Mouse (Mus musculus): ENCODE results near the gene Wdr37. TPM values are rescaled to one million over a fixed set of nuclear protein-coding genes. Genes with fewer than 3 reads are reported as not detected.
"Not testable (repeated sequence)": the region's sequence is repeated elsewhere in the genome, so short reads cannot be mapped to it uniquely, and the experiment has no call there.

Gene Wdr37
- polyA plus RNA-seq, 1 experiment: not detected

- TF ChIP-seq CTCF (IDR thresholded peaks at IDR 0.05; ENCODE audit: insufficient read depth, low read depth, low read length) (no peak), POLR2A (IDR thresholded peaks at IDR 0.05; ENCODE audit: insufficient read depth, low read depth, low read length) (no peak)
- no peaks in the 10 kb centered on the region for H3K4me1 ChIP-seq (ENCODE audit: control insufficient read depth, insufficient read depth, low read length)
- H3K4me3 ChIP-seq (ENCODE audit: insufficient read depth, low read depth, low read length): no peak overlapping the region
- no peak overlapping the region for H3K27ac ChIP-seq (ENCODE audit: insufficient read depth, low read depth, low read length)
- WGBS: 67% methylated on average over 1 of the region's 1 CpGs
Measured at GRCm38 (mm10) chr13:8849311-8849710, 22.4 kb downstream of the Wdr37 start.

DNA sequence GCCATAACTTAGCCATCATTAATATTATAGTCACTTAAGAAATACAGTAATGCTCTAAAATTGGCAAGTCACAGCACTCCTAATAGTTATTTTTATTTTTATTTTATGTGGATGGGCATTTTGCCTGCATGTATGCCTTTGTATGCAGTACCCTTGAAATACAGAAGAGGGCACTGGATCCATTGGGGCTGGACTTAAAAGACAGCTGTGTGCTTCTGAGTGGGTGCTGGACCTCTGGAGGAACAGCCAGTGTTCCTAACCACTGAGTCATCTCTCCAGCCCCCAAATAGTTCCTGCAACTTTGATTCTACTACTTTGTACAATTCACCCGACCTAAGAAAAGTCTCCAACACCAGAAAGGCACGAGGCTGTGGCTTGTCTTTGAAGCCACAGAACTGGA lies 24.0 kb downstream of the Wdr37 start:
- Histone ChIP-seq H3K27ac (ENCODE audit: insufficient read depth, low read depth, low read length) (no peak overlapping the region), H3K4me3 (ENCODE audit: insufficient read depth, low read depth, low read length) (no peak overlapping the region), H3K4me1 (ENCODE audit: control insufficient read depth, insufficient read depth, low read length) (no peaks in the 10 kb centered on the region)
- no peak for TF ChIP-seq CTCF (IDR thresholded peaks at IDR 0.05; ENCODE audit: insufficient read depth, low read depth, low read length)
- TF ChIP-seq POLR2A (IDR thresholded peaks at IDR 0.05; ENCODE audit: insufficient read depth, low read depth, low read length): no peak
- 22% methylated on average over 2 of the region's 2 CpGs for WGBS

GRCm38 (mm10) chr13:8842273-8842672 lies 29.4 kb downstream of the Wdr37 start:
- Histone ChIP-seq H3K27ac (ENCODE audit: insufficient read depth, low read depth, low read length) (no peak overlapping the region), H3K4me1 (ENCODE audit: control insufficient read depth, insufficient read depth, low read length) (no peaks in the 10 kb centered on the region), H3K4me3 (ENCODE audit: insufficient read depth, low read depth, low read length) (no peak overlapping the region)
- 95% methylated on average over 3 of the region's 3 CpGs for WGBS
- TF ChIP-seq POLR2A (IDR thresholded peaks at IDR 0.05; ENCODE audit: insufficient read depth, low read depth, low read length): no peak
- no peak for TF ChIP-seq CTCF (IDR thresholded peaks at IDR 0.05; ENCODE audit: insufficient read depth, low read depth, low read length)

DNA sequence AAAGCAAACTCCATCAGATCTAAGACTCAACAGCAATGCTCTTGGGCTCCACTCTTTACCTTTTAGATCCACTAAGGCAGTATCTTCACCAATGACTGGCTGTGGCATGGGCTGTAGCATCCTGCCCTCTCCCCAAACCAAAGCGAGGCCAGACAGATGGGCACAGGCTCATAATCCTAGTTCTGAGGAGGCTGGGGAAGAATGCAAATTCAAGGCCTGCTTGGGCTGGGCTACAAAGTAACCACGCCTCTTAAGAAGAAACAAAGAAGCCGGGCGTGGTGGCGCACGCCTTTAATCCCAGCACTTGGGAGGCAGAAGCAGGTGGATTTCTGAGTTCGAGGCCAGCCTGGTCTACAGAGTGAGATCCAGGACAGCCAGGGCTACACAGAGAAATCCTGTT lies 29.9 kb downstream of the Wdr37 start:
- H3K4me3 ChIP-seq (ENCODE audit: insufficient read depth, low read depth, low read length); H3K27ac ChIP-seq (ENCODE audit: insufficient read depth, low read depth, low read length); H3K4me1 ChIP-seq (ENCODE audit: control insufficient read depth, insufficient read depth, low read length): not testable (repeated sequence)
- 95% methylated on average over 7 of the region's 7 CpGs for WGBS

DNA sequence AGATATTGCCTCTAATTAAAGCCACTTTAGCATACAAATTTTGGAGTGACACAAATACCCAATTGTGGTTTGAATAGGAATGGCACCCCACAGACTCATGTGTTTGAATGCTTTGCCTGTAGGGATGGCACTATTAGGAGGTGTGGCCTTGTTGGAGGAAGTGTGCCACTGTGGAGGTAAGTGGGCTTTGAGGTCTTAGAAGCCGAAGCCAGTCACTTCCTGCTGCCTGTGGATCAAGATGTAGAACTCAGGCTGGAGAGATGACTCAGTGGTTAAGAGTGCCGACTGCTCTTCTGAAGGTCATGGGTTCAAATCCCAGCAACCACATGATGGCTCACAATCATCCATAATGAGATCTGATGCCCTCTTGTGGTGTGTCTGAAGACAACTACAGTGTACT lies 30.8 kb downstream of the Wdr37 start:
- Histone ChIP-seq H3K27ac (ENCODE audit: insufficient read depth, low read depth, low read length) (no peak overlapping the region), H3K4me1 (ENCODE audit: control insufficient read depth, insufficient read depth, low read length) (no peaks in the 10 kb centered on the region), H3K4me3 (ENCODE audit: insufficient read depth, low read depth, low read length) (no peak overlapping the region)
- 84% methylated on average over 2 of the region's 2 CpGs for WGBS
- TF ChIP-seq CTCF (IDR thresholded peaks at IDR 0.05; ENCODE audit: insufficient read depth, low read depth, low read length) (no peak), POLR2A (IDR thresholded peaks at IDR 0.05; ENCODE audit: insufficient read depth, low read depth, low read length) (no peak)

- WGBS: 77% methylated on average over 6 of the region's 6 CpGs
- TF ChIP-seq CTCF (IDR thresholded peaks at IDR 0.05; ENCODE audit: insufficient read depth, low read depth, low read length) (no peak), POLR2A (IDR thresholded peaks at IDR 0.05; ENCODE audit: insufficient read depth, low read depth, low read length) (no peak)
Measured at GRCm38 (mm10) chr13:8839937-8840336, 31.8 kb downstream of the Wdr37 start.

GRCm38 (mm10) chr13:8839111-8839510 lies 32.6 kb downstream of the Wdr37 start:
- H3K27ac ChIP-seq (ENCODE audit: insufficient read depth, low read depth, low read length): no peak overlapping the region
- H3K4me1 ChIP-seq (ENCODE audit: control insufficient read depth, insufficient read depth, low read length): no peaks in the 10 kb centered on the region
- 91% methylated on average over 10 of the region's 10 CpGs for WGBS
- TF ChIP-seq CTCF (IDR thresholded peaks at IDR 0.05; ENCODE audit: insufficient read depth, low read depth, low read length): no peak
- TF ChIP-seq POLR2A (IDR thresholded peaks at IDR 0.05; ENCODE audit: insufficient read depth, low read depth, low read length): no peak
- H3K4me3 ChIP-seq (ENCODE audit: insufficient read depth, low read depth, low read length): no peak overlapping the region

More at GRCm38 (mm10) chr13:8839937-8840336, 31.8 kb downstream of the Wdr37 start:
- H3K27ac ChIP-seq (ENCODE audit: insufficient read depth, low read depth, low read length): no peak overlapping the region
- H3K4me3 ChIP-seq (ENCODE audit: insufficient read depth, low read depth, low read length): no peak overlapping the region
- no peaks in the 10 kb centered on the region for H3K4me1 ChIP-seq (ENCODE audit: control insufficient read depth, insufficient read depth, low read length)

- no peak overlapping the region for H3K27ac ChIP-seq (ENCODE audit: insufficient read depth, low read depth, low read length)
- TF ChIP-seq CTCF (IDR thresholded peaks at IDR 0.05; ENCODE audit: insufficient read depth, low read depth, low read length): no peak
- TF ChIP-seq POLR2A (IDR thresholded peaks at IDR 0.05; ENCODE audit: insufficient read depth, low read depth, low read length): no peak
- no peaks in the 10 kb centered on the region for H3K4me1 ChIP-seq (ENCODE audit: control insufficient read depth, insufficient read depth, low read length)
- no peak overlapping the region for H3K4me3 ChIP-seq (ENCODE audit: insufficient read depth, low read depth, low read length)
- WGBS: 26% methylated on average over 3 of the region's 3 CpGs
Measured at GRCm38 (mm10) chr13:8838394-8838793, 33.3 kb downstream of the Wdr37 start.

DNA sequence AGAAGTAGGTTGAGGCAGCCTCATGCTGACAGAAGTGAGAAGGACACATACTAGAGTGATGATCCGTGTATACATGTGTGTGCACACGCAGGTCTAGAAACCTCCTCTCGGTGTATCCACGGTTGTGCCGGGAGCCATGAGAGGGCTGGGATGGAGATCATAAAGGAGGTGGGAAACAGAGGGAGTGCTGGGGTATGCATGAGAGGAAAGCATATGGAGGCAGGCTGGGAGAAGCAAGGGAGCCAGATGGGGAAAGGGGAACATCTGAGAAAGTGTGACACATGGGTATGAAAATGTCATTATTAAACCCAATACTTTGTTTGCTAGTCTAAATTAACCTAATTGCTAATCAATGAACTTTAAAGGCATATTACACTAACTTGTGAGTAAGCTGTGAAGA lies 37.1 kb downstream of the Wdr37 start:
- TF ChIP-seq CTCF (IDR thresholded peaks at IDR 0.05; ENCODE audit: insufficient read depth, low read depth, low read length): no peak
- TF ChIP-seq POLR2A (IDR thresholded peaks at IDR 0.05; ENCODE audit: insufficient read depth, low read depth, low read length): no peak
- H3K4me3 ChIP-seq (ENCODE audit: insufficient read depth, low read depth, low read length): no peak overlapping the region
- H3K4me1 ChIP-seq (ENCODE audit: control insufficient read depth, insufficient read depth, low read length): no peaks in the 10 kb centered on the region
- WGBS: 97% methylated on average over 5 of the region's 5 CpGs
- no peak overlapping the region for H3K27ac ChIP-seq (ENCODE audit: insufficient read depth, low read depth, low read length)

- Histone ChIP-seq H3K4me3 (ENCODE audit: insufficient read depth, low read depth, low read length) (no peak overlapping the region), H3K4me1 (ENCODE audit: control insufficient read depth, insufficient read depth, low read length) (no peaks in the 10 kb centered on the region), H3K27ac (ENCODE audit: insufficient read depth, low read depth, low read length) (no peak overlapping the region)
- 89% methylated on average over 7 of the region's 7 CpGs for WGBS
- no peak for TF ChIP-seq CTCF (IDR thresholded peaks at IDR 0.05; ENCODE audit: insufficient read depth, low read depth, low read length)
- no peak for TF ChIP-seq POLR2A (IDR thresholded peaks at IDR 0.05; ENCODE audit: insufficient read depth, low read depth, low read length)
Measured at GRCm38 (mm10) chr13:8831546-8832251, 40.0 kb downstream of the Wdr37 start.

Data from olfactory bulb, adult 2 months (tissue).